Mouse (Mus musculus): ENCODE measurements at regions not wholly inside any gene's neighbourhood (a gene's known extent, or its start where the extent isn't known, plus 50 kb on each side); places are given as distances from the start of the nearest gene placed in this dataset.
A peak's percentile ranks its signal among the peaks of the same experiment; 100 is the strongest.

DNA sequence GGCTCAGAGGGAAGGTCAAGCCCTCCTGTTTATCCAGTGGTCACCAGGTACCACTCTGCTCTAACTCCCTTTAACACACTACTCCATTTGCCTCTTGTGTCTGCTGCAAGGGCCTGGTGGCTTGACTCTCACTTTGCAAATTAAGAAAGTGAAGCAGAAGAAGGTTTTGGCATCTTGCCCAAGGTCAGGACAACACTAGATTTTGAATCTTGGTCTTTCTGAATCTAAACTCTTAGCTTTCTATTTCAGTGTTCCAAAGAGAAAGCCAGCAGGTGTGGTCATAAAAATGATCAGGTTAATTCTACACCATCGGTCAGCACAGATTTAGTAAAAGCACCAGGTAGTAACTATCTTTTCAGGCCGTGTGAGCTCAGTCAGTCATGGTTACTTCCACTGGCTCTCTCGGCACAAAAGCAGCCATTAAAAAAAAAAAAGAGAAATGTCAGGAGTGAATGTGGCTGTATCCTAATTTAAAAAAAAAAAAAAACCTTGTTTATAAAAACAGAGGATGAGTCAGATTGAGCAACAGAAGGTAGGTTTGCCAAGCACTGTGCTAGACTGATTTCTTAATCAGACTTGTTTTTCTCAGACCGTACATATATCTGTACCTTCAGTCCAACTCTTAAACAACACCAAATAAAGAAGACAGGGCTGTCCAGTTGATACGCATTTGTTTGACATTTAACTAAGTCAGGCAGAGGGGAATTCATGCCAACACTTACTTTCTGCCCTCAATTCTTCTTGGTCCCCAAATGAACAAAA, 403.6 kb upstream of the Rgma start:
- no peak overlapping the region for H3K4me3 ChIP-seq (ENCODE audit: low read depth, low read length)
- H3K4me1 ChIP-seq (replicated peaks; ENCODE audit: control insufficient read depth, insufficient read depth) = no peaks in the 10 kb centered on the region
- ATAC-seq (ENCODE audit: low FRiP score, low TSS enrichment) (no peak), DNase-seq (ENCODE audit: low spot score) (no peak)
- 56% methylated on average over 5 of the region's 5 CpGs for WGBS
- no peak overlapping the region for H3K27ac ChIP-seq (replicated peaks)
- H3K4me2 ChIP-seq (replicated peaks; ENCODE audit: low read depth) = no peak overlapping the region
- H3K36me3 ChIP-seq (ENCODE audit: control insufficient read depth, insufficient read depth, low read length) = no peaks in the 10 kb centered on the region
- H3K9me3 ChIP-seq (ENCODE audit: control insufficient read depth, low read length) = no peaks in the 10 kb centered on the region
- H3K9ac ChIP-seq (ENCODE audit: low read length) = no peak overlapping the region
- TF ChIP-seq CTCF (IDR thresholded peaks at IDR 0.05; ENCODE audit: low read depth) (no peak), EP300 (optimal IDR thresholded peaks at IDR 0.05) (no peak)
- H3K27me3 ChIP-seq (ENCODE audit: control insufficient read depth, insufficient read depth, low read length) = no peaks in the 10 kb centered on the region

GRCm38 (mm10) chr7:72972397-72972796, 402.9 kb upstream of the Rgma start:
- Histone ChIP-seq H3K4me3 (ENCODE audit: low read depth, low read length) (no peak overlapping the region), H3K27me3 (ENCODE audit: control insufficient read depth, insufficient read depth, low read length) (no peaks in the 10 kb centered on the region), H3K4me2 (replicated peaks; ENCODE audit: low read depth) (no peak overlapping the region), H3K9me3 (ENCODE audit: control insufficient read depth, low read length) (no peaks in the 10 kb centered on the region), H3K9ac (ENCODE audit: low read length) (no peak overlapping the region), H3K27ac (replicated peaks) (peak overlapping the region; percentile 20; the same call in 1 of the 2 replicates), H3K36me3 (ENCODE audit: control insufficient read depth, insufficient read depth, low read length) (no peaks in the 10 kb centered on the region), H3K4me1 (replicated peaks; ENCODE audit: control insufficient read depth, insufficient read depth) (no peaks in the 10 kb centered on the region)
- no peak for ATAC-seq (ENCODE audit: low FRiP score, low TSS enrichment)
- WGBS = 51% methylated on average over 7 of the region's 7 CpGs
- TF ChIP-seq EP300 (optimal IDR thresholded peaks at IDR 0.05) (no peak), CTCF (IDR thresholded peaks at IDR 0.05; ENCODE audit: low read depth) (no peak)
- no peak for DNase-seq (ENCODE audit: low spot score)

GRCm38 (mm10) chr7:72973771-72974170, 401.5 kb upstream of the Rgma start:
- 37% methylated on average over 3 of the region's 3 CpGs for WGBS
- DNase-seq (ENCODE audit: low spot score) = no peak
- ATAC-seq (ENCODE audit: low FRiP score, low TSS enrichment) = no peak
- Histone ChIP-seq H3K36me3 (ENCODE audit: control insufficient read depth, insufficient read depth, low read length) (no peaks in the 10 kb centered on the region), H3K4me3 (ENCODE audit: low read depth, low read length) (no peak overlapping the region), H3K27ac (replicated peaks) (no peak overlapping the region), H3K4me1 (replicated peaks; ENCODE audit: control insufficient read depth, insufficient read depth) (no peaks in the 10 kb centered on the region), H3K9ac (ENCODE audit: low read length) (no peak overlapping the region), H3K27me3 (ENCODE audit: control insufficient read depth, insufficient read depth, low read length) (no peaks in the 10 kb centered on the region), H3K9me3 (ENCODE audit: control insufficient read depth, low read length) (no peaks in the 10 kb centered on the region), H3K4me2 (replicated peaks; ENCODE audit: low read depth) (no peak overlapping the region)
- TF ChIP-seq EP300 (optimal IDR thresholded peaks at IDR 0.05) = no peak
- no peak for TF ChIP-seq CTCF (IDR thresholded peaks at IDR 0.05; ENCODE audit: low read depth)

DNA sequence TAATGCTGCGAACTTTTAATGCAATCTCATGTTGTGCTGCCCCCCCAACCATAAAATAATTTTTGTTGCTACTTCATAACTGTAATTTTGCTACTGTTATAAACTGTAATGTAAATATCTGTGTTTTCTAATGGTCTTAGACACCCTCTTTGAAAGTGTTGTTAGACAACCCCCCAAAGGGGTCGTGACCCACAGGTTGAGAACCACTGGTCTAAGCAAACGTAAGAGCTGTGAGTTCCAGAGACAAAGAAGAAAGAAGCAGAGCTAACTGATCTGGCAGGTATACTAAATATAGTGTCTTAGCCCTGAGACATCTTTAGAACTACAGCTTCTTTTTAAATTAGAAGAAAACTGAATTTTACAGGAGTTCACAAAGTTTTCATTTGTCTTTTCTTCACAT, 400.9 kb upstream of the Rgma start:
- TF ChIP-seq EP300 (optimal IDR thresholded peaks at IDR 0.05) = no peak
- no peak for TF ChIP-seq CTCF (IDR thresholded peaks at IDR 0.05; ENCODE audit: low read depth)
- WGBS = 77% methylated on average over 3 of the region's 3 CpGs
- Histone ChIP-seq H3K4me2 (replicated peaks; ENCODE audit: low read depth) (no peak overlapping the region), H3K9me3 (ENCODE audit: control insufficient read depth, low read length) (no peaks in the 10 kb centered on the region), H3K9ac (ENCODE audit: low read length) (no peak overlapping the region), H3K36me3 (ENCODE audit: control insufficient read depth, insufficient read depth, low read length) (no peaks in the 10 kb centered on the region), H3K27ac (replicated peaks) (no peak overlapping the region), H3K27me3 (ENCODE audit: control insufficient read depth, insufficient read depth, low read length) (no peaks in the 10 kb centered on the region), H3K4me1 (replicated peaks; ENCODE audit: control insufficient read depth, insufficient read depth) (no peaks in the 10 kb centered on the region), H3K4me3 (ENCODE audit: low read depth, low read length) (no peak overlapping the region)
- ATAC-seq (ENCODE audit: low FRiP score, low TSS enrichment) = no peak
- DNase-seq (ENCODE audit: low spot score) = no peak

- H3K4me1 ChIP-seq (replicated peaks; ENCODE audit: control insufficient read depth, insufficient read depth) = no peaks in the 10 kb centered on the region
- 30% methylated on average over 8 of the region's 8 CpGs for WGBS
- H3K36me3 ChIP-seq (ENCODE audit: control insufficient read depth, insufficient read depth, low read length) = no peaks in the 10 kb centered on the region
- H3K4me2 ChIP-seq (replicated peaks; ENCODE audit: low read depth) = no peak overlapping the region
- DNase-seq (ENCODE audit: low spot score) (no peak), ATAC-seq (ENCODE audit: low FRiP score, low TSS enrichment) (no peak)
- no peak overlapping the region for H3K9ac ChIP-seq (ENCODE audit: low read length)
- no peaks in the 10 kb centered on the region for H3K9me3 ChIP-seq (ENCODE audit: control insufficient read depth, low read length)
- H3K27me3 ChIP-seq (ENCODE audit: control insufficient read depth, insufficient read depth, low read length) = no peaks in the 10 kb centered on the region
- no peak for TF ChIP-seq EP300 (optimal IDR thresholded peaks at IDR 0.05)
- TF ChIP-seq CTCF (IDR thresholded peaks at IDR 0.05; ENCODE audit: low read depth) = no peak
- H3K4me3 ChIP-seq (ENCODE audit: low read depth, low read length) = no peak overlapping the region
- no peak overlapping the region for H3K27ac ChIP-seq (replicated peaks)
Measured at GRCm38 (mm10) chr7:72990559-72991429, 384.5 kb upstream of the Rgma start.

DNA sequence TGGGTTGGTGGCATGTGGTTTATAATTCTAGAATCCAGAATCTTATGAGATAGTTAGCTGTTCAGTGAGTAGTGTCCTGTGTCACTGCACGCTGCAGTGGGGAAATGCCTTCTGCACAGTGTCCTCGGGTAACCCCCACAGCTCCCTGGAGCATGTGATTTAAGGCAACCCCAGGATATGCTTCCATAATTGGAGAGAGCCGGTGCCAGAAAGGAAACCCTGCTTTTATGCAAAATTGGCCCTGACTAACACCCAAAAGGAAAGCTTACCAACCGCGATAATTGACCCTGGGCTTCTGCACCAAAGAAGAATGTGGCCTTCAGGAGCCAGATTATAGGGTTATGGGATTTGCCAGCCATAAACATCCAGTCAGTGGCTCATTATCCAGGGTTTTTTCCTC, 376.9 kb upstream of the Rgma start:
- no peak for DNase-seq (ENCODE audit: low spot score)
- Histone ChIP-seq H3K36me3 (ENCODE audit: control insufficient read depth, insufficient read depth, low read length) (no peaks in the 10 kb centered on the region), H3K27me3 (ENCODE audit: control insufficient read depth, insufficient read depth, low read length) (no peaks in the 10 kb centered on the region), H3K27ac (replicated peaks) (no peak overlapping the region), H3K9ac (ENCODE audit: low read length) (no peak overlapping the region), H3K4me1 (replicated peaks; ENCODE audit: control insufficient read depth, insufficient read depth) (no peaks in the 10 kb centered on the region), H3K9me3 (ENCODE audit: control insufficient read depth, low read length) (no peaks in the 10 kb centered on the region), H3K4me2 (replicated peaks; ENCODE audit: low read depth) (no peak overlapping the region), H3K4me3 (ENCODE audit: low read depth, low read length) (no peak overlapping the region)
- WGBS = 66% methylated on average over 5 of the region's 5 CpGs
- no peak for TF ChIP-seq EP300 (optimal IDR thresholded peaks at IDR 0.05)
- TF ChIP-seq CTCF (IDR thresholded peaks at IDR 0.05; ENCODE audit: low read depth) = no peak
- no peak for ATAC-seq (ENCODE audit: low FRiP score, low TSS enrichment)
